Mouse (Mus musculus): Measurements from ENCODE around the gene Rap1gap.

Gene Rap1gap

GRCm38 (mm10) chr4:137664433-137664979 is at the start of gene Rap1gap:
Gene Rap1gap (plus strand): TSS chr4:137664726.
- peak; percentile 67 for DNase-seq (ENCODE audit: low spot score)

- no peak for DNase-seq (ENCODE audit: low spot score)
Observed at GRCm38 (mm10) chr4:137622847-137623246, 41.7 kb upstream of the Rap1gap start.

GRCm38 (mm10) chr4:137627476-137628235 is 36.9 kb upstream of the Rap1gap start:
- DNase-seq (ENCODE audit: low spot score) = no peak

GRCm38 (mm10) chr4:137628400-137628799 is 36.1 kb upstream of the Rap1gap start:
- DNase-seq (ENCODE audit: low spot score) = no peak

GRCm38 (mm10) chr4:137629354-137629753 is 35.2 kb upstream of the Rap1gap start:
- peak; percentile 62 for DNase-seq (ENCODE audit: low spot score)

- DNase-seq (ENCODE audit: low spot score) = no peak
Observed at GRCm38 (mm10) chr4:137630153-137630552, 34.4 kb upstream of the Rap1gap start.

GRCm38 (mm10) chr4:137631596-137631995 is 32.9 kb upstream of the Rap1gap start:
- peak; percentile 85 for DNase-seq (ENCODE audit: low spot score)

GRCm38 (mm10) chr4:137633394-137633793 is 31.1 kb upstream of the Rap1gap start:
- no peak for DNase-seq (ENCODE audit: low spot score)

GRCm38 (mm10) chr4:137636597-137636996 is 27.9 kb upstream of the Rap1gap start:
- no peak for DNase-seq (ENCODE audit: low spot score)

GRCm38 (mm10) chr4:137641556-137641955 is 23.0 kb upstream of the Rap1gap start:
- DNase-seq (ENCODE audit: low spot score) = no peak

- no peak for DNase-seq (ENCODE audit: low spot score)
Observed at GRCm38 (mm10) chr4:137642101-137642500, 22.4 kb upstream of the Rap1gap start.

- DNase-seq (ENCODE audit: low spot score) = no peak
Observed at GRCm38 (mm10) chr4:137643459-137643858, 21.1 kb upstream of the Rap1gap start.

GRCm38 (mm10) chr4:137646262-137646661 is 18.3 kb upstream of the Rap1gap start:
- no peak for DNase-seq (ENCODE audit: low spot score)

GRCm38 (mm10) chr4:137647648-137648047 is 16.9 kb upstream of the Rap1gap start:
- no peak for DNase-seq (ENCODE audit: low spot score)

GRCm38 (mm10) chr4:137648230-137648629 is 16.3 kb upstream of the Rap1gap start:
- DNase-seq (ENCODE audit: low spot score) = no peak

- DNase-seq (ENCODE audit: low spot score) = no peak
Observed at GRCm38 (mm10) chr4:137650912-137651311, 13.6 kb upstream of the Rap1gap start.

GRCm38 (mm10) chr4:137652835-137653346 is 11.6 kb upstream of the Rap1gap start:
- DNase-seq (ENCODE audit: low spot score) = no peak

- DNase-seq (ENCODE audit: low spot score) = no peak
Observed at GRCm38 (mm10) chr4:137655241-137656031, 9.1 kb upstream of the Rap1gap start.

- DNase-seq (ENCODE audit: low spot score) = no peak
Observed at GRCm38 (mm10) chr4:137657674-137658073, 6.9 kb upstream of the Rap1gap start.

- no peak for DNase-seq (ENCODE audit: low spot score)
Observed at GRCm38 (mm10) chr4:137659541-137659940, 5.0 kb upstream of the Rap1gap start.

- DNase-seq (ENCODE audit: low spot score) = no peak
Observed at GRCm38 (mm10) chr4:137660364-137661077, 4.0 kb upstream of the Rap1gap start.

GRCm38 (mm10) chr4:137661078-137661450 is 3.5 kb upstream of the Rap1gap start:
- no peak for DNase-seq (ENCODE audit: low spot score)

All from testis, postnatal 10 days (tissue).